Mouse (Mus musculus) heart, adult 2 months (tissue): ENCODE measurements at regions not wholly inside any gene's neighbourhood (a gene's known extent, or its start where the extent isn't known, plus 50 kb on each side); places are given as distances from the start of the nearest gene placed in this dataset.

ENCODE experiments used
- DNase-seq, 2 experiments: peaks; one replicate each; pipeline ENCODE4 v3.0.0; 2021
- H3K27ac ChIP-seq: fragments of 200-600 bp; 2 replicates; pipeline ENCODE4 v1.8.1; 2022
- H3K27me3 ChIP-seq: fragments of 200-500 bp; 2 replicates; pipeline ENCODE4 v1.6.1; 2012; ENCODE audit warnings: mild to moderate bottlenecking, low read length, inconsistent platforms, mixed read lengths; ENCODE audit not compliant: control insufficient read depth, insufficient read depth
- H3K36me3 ChIP-seq: fragments of 200-500 bp; 2 replicates; pipeline ENCODE4 v1.6.1; 2012; ENCODE audit warnings: low read length, inconsistent platforms; ENCODE audit not compliant: control insufficient read depth, insufficient read depth
- H3K4me1 ChIP-seq: fragments of 200-500 bp; 2 replicates; pipeline ENCODE4 v1.6.1; 2011; ENCODE audit warnings: low read length; ENCODE audit not compliant: control insufficient read depth, insufficient read depth
- H3K4me3 ChIP-seq: fragments of 200-600 bp; 2 replicates; pipeline ENCODE4 v1.8.1; 2022
- H3K79me2 ChIP-seq: fragments of 200-500 bp; replicated peaks from 2 replicates; pipeline ENCODE4 v1.6.1; 2012; ENCODE audit warnings: mild to moderate bottlenecking, inconsistent platforms, low read length, moderate library complexity, mixed read lengths; ENCODE audit not compliant: control insufficient read depth, insufficient read depth
- H3K9ac ChIP-seq: fragments of 200-500 bp; 2 replicates; pipeline ENCODE4 v1.6.1; 2012; ENCODE audit warnings: low read depth, mild to moderate bottlenecking, control low read depth, inconsistent platforms, low read length, mixed read lengths
- CTCF ChIP-seq: fragments of 200-600 bp; IDR thresholded peaks from 2 replicates; pipeline ENCODE4 v1.8.1; 2022; ENCODE audit warnings: antibody characterized with exemption, mild to moderate bottlenecking, moderate library complexity
- EP300 ChIP-seq: fragments of 200-500 bp; IDR thresholded peaks from 2 replicates; pipeline ENCODE4 v1.6.1; 2011; ENCODE audit warnings: low read depth, low read length, control low read depth; ENCODE audit not compliant: insufficient read depth
- POLR2A ChIP-seq: fragments of 200-500 bp; IDR thresholded peaks from 2 replicates; pipeline ENCODE4 v1.6.1; 2011; ENCODE audit warnings: mild to moderate bottlenecking, low read depth, low read length, control low read depth; ENCODE audit not compliant: insufficient read depth
- WGBS: fragments of 180-500 bp; shearing (Covaris S2); methylation state at CpG from one replicate; pipeline ENCODE4 v1.1.7; 2018; 5-methylcytosine and 5-hydroxymethylcytosine counted together
- intact Hi-C: fragments of 180-260 bp; cut with DNase I; formaldehyde crosslinking; loops from one replicate; pipeline ENCODE4 v1.15.1; 2025

- TF ChIP-seq CTCF (no peak), POLR2A (no peak), EP300 (no peak)
- intact Hi-C loops, result no loop called here
- no peak overlapping the region for H3K27ac ChIP-seq
- no peak overlapping the region for H3K9ac ChIP-seq
- no peak overlapping the region for H3K4me3 ChIP-seq
- H3K4me1 ChIP-seq, result 0 out of 2 replicates have a peak, but pooled peaks cover 1% of the 10 kb centered on the region
- WGBS, result 95% methylated on average over 5 of the region's 5 CpGs
- no peaks in the 10 kb centered on the region for H3K79me2 ChIP-seq
- no peaks in the 10 kb centered on the region for H3K27me3 ChIP-seq
- no peaks in the 10 kb centered on the region for H3K36me3 ChIP-seq
- no peak for DNase-seq
These were observed 589.9 kb upstream of the Klf4 start for GRCm38 (mm10) chr4:56122198-56122597.

- Histone ChIP-seq H3K4me3 (no peak overlapping the region), H3K27ac (no peak overlapping the region), H3K36me3 (no peaks in the 10 kb centered on the region), H3K9ac (no peak overlapping the region), H3K27me3 (no peaks in the 10 kb centered on the region), H3K79me2 (no peaks in the 10 kb centered on the region), H3K4me1 (0 out of 2 replicates have a peak, but pooled peaks cover 1% of the 10 kb centered on the region)
- intact Hi-C loops, result no loop called here
- TF ChIP-seq POLR2A (no peak), EP300 (no peak), CTCF (no peak)
- 71% methylated on average over 5 of the region's 5 CpGs for WGBS
- DNase-seq, result no peak
These were observed 589.4 kb upstream of the Klf4 start for GRCm38 (mm10) chr4:56121664-56122063.

- DNase-seq, result no peak
- H3K79me2 ChIP-seq, result no peaks in the 10 kb centered on the region
- no peaks in the 10 kb centered on the region for H3K27me3 ChIP-seq
- WGBS, result 89% methylated on average over 11 of the region's 11 CpGs
- TF ChIP-seq EP300, result no peak
- no peak for TF ChIP-seq CTCF
- no peak for TF ChIP-seq POLR2A
- H3K9ac ChIP-seq, result no peak overlapping the region
- no peak overlapping the region for H3K4me3 ChIP-seq
- H3K36me3 ChIP-seq, result no peaks in the 10 kb centered on the region
- 0 out of 2 replicates have a peak, but pooled peaks cover 1% of the 10 kb centered on the region for H3K4me1 ChIP-seq
- no peak overlapping the region for H3K27ac ChIP-seq
- intact Hi-C loops, result no loop called here
These were observed 588.1 kb upstream of the Klf4 start for GRCm38 (mm10) chr4:56120357-56120756.

- TF ChIP-seq EP300 (peak; percentile 99), CTCF (0 out of 2 replicates have a peak, but pooled peaks have one; percentile 12), POLR2A (peak; percentile 57)
- DNase-seq, result peak; percentile 84 to 94
- H3K36me3 ChIP-seq, result peaks cover 4% of the 10 kb centered on the region; the same call in 1 of the 2 replicates
- intact Hi-C loops, result loop anchor here (2.0 to 5.0 kb wide), 6 partner anchors 109 to 581 kb away; partner anchors contain the start of gene Klf4
- under 1% methylated on average over 10 of the region's 10 CpGs for WGBS
- H3K27me3 ChIP-seq, result no peaks in the 10 kb centered on the region
- peak overlapping the region; percentile 27; the same call in 1 of the 2 replicates for H3K4me3 ChIP-seq
- peaks cover 9% of the 10 kb centered on the region for H3K4me1 ChIP-seq
- H3K79me2 ChIP-seq, result no peaks in the 10 kb centered on the region
- peak overlapping the region; percentile 10; the same call in 1 of the 2 replicates for H3K9ac ChIP-seq
- peak overlapping the region; percentile 84 for H3K27ac ChIP-seq
These were observed 581.5 kb upstream of the Klf4 start for GRCm38 (mm10) chr4:56113701-56114196.

DNA sequence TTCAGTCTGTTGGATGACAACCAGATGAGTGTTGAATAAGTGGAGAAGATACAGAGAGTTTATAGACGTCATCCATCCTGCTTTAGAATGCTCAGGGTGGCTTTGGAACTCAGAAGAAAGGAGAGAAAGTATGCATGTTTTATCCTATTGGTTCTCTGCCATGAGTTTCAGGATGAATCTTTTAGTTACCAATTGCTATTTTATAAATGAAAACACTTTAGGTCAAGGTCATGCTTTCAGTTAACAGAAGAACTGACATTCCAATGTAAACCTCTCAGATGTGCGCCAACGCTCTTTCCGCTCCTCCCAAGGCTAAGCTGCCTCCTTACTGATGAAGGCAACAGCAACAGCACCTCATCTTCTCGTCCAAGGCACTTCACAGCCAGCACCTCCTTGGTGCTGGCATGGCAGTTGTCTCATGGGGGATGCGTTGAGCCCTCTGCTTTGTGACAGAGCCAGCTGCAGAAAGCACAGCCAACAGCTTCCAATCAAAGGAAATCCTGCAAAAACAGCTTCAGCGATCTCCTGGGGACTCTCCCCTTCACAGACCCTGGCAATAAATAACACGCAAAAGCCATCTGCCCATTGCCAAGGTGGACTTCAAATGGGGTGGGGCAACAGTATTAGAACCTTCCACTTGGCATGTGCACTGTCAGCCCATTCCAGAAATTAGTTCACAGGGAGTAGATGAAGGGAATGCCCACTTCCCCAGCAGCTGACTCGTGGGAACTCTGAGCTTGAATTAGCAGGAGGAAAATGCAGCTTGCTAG is 580.9 kb upstream of the Klf4 start:
- 31% methylated on average over 9 of the region's 9 CpGs for WGBS
- Histone ChIP-seq H3K4me1 (peaks cover 9% of the 10 kb centered on the region), H3K4me3 (peak overlapping the region; percentile 27; the same call in 1 of the 2 replicates), H3K79me2 (no peaks in the 10 kb centered on the region), H3K27me3 (no peaks in the 10 kb centered on the region), H3K9ac (0 out of 2 replicates have a peak overlapping the region, but pooled peaks have one; percentile 10), H3K36me3 (peaks cover 4% of the 10 kb centered on the region; the same call in 1 of the 2 replicates), H3K27ac (peak overlapping the region; percentile 84)
- TF ChIP-seq EP300 (no peak), CTCF (no peak), POLR2A (no peak)
- DNase-seq, result peak in 1 of 2 experiments; percentile 60
- intact Hi-C loops, result loop anchor here (2.0 to 5.0 kb wide), 6 partner anchors 109 to 581 kb away; partner anchors contain the start of gene Klf4

DNA sequence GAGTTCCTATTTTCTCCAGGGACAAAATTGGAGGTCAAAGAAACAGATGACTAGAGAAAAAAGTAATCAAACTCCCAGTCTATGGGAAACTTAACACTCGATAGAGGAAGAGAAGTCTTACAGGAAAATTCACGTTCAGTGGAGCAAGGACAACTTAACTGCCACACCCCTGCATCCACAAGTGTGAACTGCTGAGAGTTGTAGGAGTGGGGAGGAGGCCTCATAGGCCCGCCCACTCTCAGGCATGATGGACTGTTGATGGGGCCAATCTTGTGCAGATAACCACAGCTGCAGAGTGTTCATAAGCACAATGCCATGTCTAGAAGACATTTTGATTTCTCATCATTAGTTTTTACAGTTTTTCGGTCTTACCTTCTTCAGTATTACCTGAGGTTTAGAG is 574.7 kb upstream of the Klf4 start:
- no peak for DNase-seq
- H3K9ac ChIP-seq, result no peak overlapping the region
- 69% methylated on average over 4 of the region's 4 CpGs for WGBS
- no peak overlapping the region for H3K27ac ChIP-seq
- no peak overlapping the region for H3K4me3 ChIP-seq
- H3K4me1 ChIP-seq, result no peaks in the 10 kb centered on the region
- intact Hi-C loops, result no loop called here
- TF ChIP-seq EP300 (no peak), POLR2A (no peak), CTCF (no peak)
- no peaks in the 10 kb centered on the region for H3K27me3 ChIP-seq
- H3K79me2 ChIP-seq, result no peaks in the 10 kb centered on the region
- H3K36me3 ChIP-seq, result no peaks in the 10 kb centered on the region
